Mouse (Mus musculus): Measurements from ENCODE around the gene Esr1. TPM values are rescaled to one million over a fixed set of nuclear protein-coding genes. Genes with fewer than 3 reads are reported as not detected.
"Not testable (repeated sequence)": the region's sequence is repeated elsewhere in the genome, so short reads cannot be mapped to it uniquely, and the experiment has no call there.

The Esr1 gene
- total RNA-seq, 4 experiments from 2014 or later: 30.6 to 39.3 (median 33.9) TPM

GRCm38 (mm10) chr10:4694336-4694865 lies 83.0 kb downstream of the Esr1 start:
- DNase-seq (ENCODE audit: low spot score in 2 of 2): no peak

DNA sequence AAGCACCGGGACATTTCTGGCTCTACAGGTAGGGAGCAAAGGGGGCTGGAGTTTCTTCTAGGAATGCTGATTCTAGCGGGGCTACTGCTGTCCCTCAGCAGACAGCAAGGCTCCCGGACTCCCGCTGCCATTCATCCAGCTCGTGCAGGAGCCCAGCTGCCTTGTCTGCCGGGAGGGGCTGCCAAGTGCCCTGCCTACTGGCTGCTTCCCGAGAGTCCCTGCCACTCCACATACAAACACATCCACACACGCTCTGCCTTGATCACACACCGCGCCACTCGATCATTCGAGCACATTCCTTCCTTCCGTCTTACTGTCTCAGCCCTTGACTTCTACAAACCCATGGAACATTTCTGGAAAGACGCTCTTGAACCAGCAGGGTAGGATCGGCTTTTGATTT lies 98.5 kb downstream of the Esr1 start:
- DNase-seq (ENCODE audit: low spot score in 2 of 2): peak; percentile 60 to 74

- no peak for DNase-seq (ENCODE audit: low spot score in 2 of 2)
Observed at GRCm38 (mm10) chr10:4711434-4711833, 100.0 kb downstream of the Esr1 start.

DNA sequence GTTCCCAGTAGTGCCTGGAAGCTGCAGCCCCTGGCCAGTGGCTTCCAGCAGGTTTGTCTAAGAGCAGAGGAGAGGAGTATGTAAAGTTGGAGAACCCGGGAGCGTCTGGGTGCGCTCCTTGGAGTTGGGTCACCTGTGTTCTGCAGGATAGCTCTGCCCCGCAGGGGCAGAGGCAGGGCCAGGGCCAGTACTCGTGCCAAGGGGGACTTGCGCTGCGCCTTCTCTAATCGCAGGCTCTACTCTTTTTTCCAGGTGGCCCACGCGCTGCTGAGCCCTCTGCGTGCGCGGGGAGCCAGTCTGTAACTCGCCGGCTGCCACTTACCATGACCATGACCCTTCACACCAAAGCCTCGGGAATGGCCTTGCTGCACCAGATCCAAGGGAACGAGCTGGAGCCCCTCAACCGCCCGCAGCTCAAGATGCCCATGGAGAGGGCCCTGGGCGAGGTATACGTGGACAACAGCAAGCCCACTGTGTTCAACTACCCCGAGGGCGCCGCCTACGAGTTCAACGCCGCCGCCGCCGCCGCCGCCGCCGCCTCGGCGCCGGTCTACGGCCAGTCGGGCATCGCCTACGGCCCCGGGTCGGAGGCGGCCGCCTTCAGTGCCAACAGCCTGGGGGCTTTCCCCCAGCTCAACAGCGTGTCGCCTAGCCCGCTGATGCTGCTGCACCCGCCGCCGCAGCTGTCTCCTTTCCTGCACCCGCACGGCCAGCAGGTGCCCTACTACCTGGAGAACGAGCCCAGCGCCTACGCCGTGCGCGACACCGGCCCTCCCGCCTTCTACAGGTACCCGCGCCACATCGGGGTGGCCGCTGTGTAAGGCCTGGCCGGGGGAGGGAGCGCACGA lies 100.9 kb downstream of the Esr1 start:
- peak in 1 of 2 experiments; percentile 23 for DNase-seq (ENCODE audit: low spot score in 2 of 2)

GRCm38 (mm10) chr10:4713398-4713797 lies 102.0 kb downstream of the Esr1 start:
- DNase-seq (ENCODE audit: low spot score in 2 of 2): peak in 1 of 2 experiments; percentile 23

DNA sequence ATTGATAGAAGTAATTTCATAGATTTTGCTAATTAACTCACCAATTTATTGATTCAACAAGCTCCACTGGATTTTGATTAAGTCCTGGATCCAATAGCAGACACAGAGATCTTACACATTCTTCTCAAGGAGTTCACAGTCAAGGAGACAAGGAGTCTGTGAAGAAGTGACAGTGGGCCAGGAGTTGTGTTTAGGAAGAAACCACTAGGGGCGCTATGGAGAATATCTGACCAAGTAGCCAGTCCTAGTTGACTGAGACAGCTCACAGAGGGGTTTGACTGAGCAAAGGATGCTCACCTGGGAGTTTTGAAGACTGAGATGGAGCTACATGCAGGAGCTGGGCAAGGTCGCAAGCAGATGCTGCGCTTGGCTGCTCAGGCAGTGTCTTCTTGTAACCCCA lies 113.5 kb downstream of the Esr1 start:
- DNase-seq (ENCODE audit: low spot score in 2 of 2): no peak

DNA sequence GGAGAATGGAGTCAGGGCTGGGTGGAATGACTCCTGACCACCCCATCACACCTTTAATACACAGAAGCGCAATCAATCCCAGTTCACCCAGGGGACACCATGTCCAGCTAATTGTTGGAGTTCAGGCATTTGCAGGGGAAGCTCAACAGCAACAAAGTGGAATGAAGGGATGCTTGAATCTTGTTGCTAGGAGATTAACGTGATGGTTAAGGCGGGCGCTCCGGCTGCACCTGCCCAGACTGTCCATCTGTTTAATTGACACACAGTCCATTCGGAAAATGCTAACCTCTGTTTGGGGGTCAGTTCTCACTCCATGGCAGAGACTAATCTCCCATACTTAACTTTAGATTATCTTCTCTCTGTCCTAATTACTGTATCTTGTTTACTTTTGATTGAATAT lies 114.7 kb downstream of the Esr1 start:
- DNase-seq (ENCODE audit: low spot score in 2 of 2): no peak

DNA sequence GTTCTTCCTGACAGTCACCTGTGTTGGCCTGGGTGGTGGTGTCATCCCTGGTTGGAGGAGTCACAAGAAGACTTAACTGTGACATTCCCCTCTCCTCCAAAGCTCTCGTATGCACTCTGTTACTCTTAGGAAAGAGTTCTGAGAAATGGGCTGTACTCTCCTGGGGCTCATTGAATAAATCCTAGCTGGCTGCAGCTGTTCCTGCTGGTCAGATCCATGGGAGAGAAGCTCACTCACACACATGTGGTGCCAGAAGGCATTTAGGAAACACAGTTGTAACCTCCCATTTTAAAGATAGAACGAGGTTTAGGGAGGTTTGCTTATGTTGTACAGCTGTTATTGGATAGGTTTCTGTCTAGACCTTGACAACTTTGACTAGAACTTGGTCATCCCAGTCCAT lies 120.9 kb downstream of the Esr1 start:
- peak in 1 of 2 experiments; percentile 25 for DNase-seq (ENCODE audit: low spot score in 2 of 2)

DNA sequence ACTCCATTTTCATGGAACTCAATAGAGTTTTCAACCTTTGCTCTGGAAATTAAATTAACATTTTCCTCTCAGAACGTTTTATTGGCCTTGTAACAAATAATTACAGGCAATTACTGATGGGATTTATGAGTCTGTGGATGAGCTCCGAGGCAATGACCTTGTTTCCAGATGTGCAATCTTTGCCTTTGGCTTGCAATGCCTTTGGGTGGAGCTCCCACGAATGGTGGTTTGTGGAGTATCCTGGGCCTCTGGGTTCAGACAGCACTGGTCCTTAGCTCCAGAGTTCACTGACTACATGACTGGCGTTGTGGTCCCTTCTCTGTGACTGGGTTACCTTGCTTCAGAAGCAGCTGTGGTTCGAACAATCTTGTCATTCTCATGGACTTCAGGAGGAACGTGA lies 122.6 kb downstream of the Esr1 start:
- peak in 1 of 2 experiments; percentile 28 for DNase-seq (ENCODE audit: low spot score in 2 of 2)

DNA sequence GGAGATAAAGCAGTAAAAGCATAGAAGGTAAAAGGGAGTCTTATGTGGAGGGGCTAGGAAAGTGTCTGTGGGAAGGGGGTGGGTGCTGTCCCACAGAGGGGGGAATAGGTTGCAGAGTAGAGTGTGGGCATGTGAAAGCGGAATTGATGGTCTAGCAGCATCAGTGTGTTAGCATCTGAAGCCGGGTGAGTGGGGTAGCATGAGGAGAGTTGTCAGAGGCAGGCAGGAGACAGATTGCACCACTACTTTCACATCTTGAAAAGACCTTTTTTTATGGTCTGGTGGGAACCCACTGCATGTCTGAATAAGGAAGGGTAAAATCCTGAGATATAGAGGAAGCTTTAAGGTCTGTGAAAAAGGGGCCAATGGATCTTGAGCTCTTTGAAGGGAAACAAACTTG lies 123.5 kb downstream of the Esr1 start:
- no peak for DNase-seq (ENCODE audit: low spot score in 2 of 2)

DNA sequence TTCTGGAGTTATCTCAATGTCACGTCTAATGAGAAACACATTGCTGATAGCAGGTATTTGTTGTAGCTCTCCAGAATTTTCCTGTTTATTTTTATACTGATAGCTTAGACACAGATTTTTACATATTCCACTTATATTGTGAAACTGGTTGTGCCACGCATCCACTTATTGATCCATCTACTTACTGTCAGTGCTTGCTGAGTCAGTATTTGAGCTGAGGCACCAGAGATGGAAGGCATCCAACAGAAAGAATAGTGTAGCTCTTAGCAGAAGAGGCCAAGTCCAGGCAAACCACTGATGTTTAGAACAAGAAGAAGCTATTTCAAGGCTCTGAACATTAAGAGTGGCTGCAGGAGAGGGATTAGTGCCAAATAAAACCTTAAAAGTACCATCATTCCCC lies 126.9 kb downstream of the Esr1 start:
- DNase-seq (ENCODE audit: low spot score in 2 of 2): no peak

- DNase-seq (ENCODE audit: low spot score in 2 of 2): not testable (repeated sequence)
Observed at GRCm38 (mm10) chr10:4751091-4751490, 139.7 kb downstream of the Esr1 start.

GRCm38 (mm10) chr10:4752977-4753376 lies 141.6 kb downstream of the Esr1 start:
- no peak for DNase-seq (ENCODE audit: low spot score in 2 of 2)

GRCm38 (mm10) chr10:4775541-4775940 lies 164.1 kb downstream of the Esr1 start:
- peak; percentile 40 to 48 for DNase-seq (ENCODE audit: low spot score in 2 of 2)

DNA sequence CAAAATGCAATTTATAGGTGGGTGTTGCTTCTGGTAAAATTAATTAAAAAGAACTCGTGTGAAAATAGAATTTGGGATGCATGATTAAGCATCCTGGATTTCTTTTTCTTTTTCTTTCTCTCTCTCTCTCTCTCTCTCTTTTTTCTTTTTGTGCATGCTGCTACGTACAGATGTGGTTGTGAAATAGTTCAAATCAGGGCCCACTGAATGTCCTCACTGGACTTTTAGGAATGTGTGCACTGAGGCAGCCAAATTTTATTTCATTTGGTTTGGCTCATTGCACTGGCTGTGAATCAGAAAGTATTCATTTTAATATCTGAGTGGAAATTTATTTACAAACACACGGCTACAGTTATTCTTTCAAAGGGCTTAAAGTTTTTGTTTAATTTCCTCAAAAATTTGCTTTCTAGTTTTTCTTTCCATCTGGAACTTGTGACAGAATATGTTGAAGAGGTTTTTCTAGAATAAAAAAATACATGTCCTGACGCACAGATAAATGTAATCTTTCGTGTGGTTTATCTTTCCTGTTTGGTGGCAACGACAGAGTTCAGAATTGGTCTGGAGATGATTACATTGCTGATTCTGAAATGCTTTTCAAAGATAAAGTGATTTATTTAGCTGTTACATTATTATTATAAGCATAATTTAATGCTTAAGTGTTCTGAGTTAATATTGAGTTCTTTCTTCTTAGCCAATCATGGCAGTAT lies 164.8 kb downstream of the Esr1 start:
- peak in 1 of 2 experiments; percentile 10 for DNase-seq (ENCODE audit: low spot score in 2 of 2)

- no peak for DNase-seq (ENCODE audit: low spot score in 2 of 2)
Observed at GRCm38 (mm10) chr10:4776714-4777090, 165.3 kb downstream of the Esr1 start.

- no peak for DNase-seq (ENCODE audit: low spot score in 2 of 2)
Observed at GRCm38 (mm10) chr10:4777996-4778395, 166.6 kb downstream of the Esr1 start.

DNA sequence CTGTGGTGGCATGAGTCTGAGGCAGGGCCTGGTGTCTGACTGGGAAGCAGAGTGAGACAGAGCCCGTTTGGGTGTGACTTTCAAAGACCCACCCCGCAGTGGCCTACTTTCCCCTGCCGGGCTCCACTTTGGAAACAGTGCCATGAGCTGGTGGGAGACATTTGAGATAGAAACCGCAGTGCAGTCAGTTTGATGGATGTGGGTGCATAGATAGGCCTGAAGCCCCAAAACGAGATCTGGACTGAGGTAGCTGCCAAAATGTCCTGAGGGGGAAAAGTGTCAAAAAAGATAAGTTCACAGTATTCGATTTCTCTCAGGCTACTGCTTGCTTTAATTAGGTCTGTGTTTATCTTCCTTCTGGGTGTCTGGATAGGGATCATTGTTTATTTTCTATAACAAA lies 169.5 kb downstream of the Esr1 start:
- peak in 1 of 2 experiments; percentile 28 for DNase-seq (ENCODE audit: low spot score in 2 of 2)

DNA sequence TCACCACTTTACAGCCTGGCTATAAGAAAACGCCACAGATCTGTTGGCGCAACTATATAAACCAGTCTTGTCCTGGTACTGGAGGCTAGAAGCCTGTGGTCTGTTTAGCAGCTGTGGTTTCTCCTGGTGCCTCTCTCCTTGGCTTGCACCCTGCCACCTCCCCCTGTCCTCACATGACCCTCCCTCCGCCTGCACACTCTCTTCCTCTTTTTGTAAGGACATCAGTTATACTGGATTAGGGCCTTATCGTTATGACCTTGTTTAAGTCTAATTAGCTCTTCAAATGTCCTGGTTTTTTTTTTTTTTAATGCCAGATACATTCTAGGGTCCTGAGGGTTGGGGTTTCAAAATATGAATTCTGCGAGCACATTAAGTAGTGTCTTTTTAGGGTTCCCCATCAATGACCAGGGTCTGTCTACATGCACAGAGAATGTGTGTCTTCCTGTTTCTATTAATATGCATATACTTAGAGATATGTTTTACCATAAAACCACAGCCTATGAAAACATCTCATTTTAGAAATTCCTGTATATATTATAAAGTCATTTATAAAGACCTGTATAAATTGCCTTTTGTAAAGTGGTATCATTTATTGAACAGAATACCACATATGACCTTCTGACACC lies 175.7 kb downstream of the Esr1 start:
- DNase-seq (ENCODE audit: low spot score in 2 of 2): no peak

GRCm38 (mm10) chr10:4798268-4798808 lies 186.9 kb downstream of the Esr1 start:
- DNase-seq (ENCODE audit: low spot score in 2 of 2): no peak

DNA sequence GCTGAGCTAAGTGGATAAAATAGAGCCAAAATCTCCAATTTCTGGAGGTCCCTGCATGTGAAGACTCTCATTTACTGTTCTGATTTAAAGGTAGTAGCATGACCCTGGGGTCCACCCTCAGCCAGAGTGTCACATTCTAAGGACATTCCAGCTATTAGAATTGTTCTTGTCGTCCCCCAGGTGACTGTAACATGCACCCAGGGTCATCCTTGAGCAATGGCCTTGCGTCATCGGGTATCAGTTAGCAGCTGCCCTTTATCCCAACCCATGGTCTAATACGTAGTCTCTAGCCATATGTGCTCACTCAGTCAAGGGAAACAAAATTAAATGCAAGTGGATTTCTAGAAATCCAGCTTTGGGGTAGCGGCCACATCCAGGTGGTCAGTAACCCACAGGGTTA lies 213.0 kb downstream of the Esr1 start:
- DNase-seq (ENCODE audit: low spot score in 2 of 2): no peak

GRCm38 (mm10) chr10:4830592-4830991 lies 219.2 kb downstream of the Esr1 start:
- no peak for DNase-seq (ENCODE audit: low spot score in 2 of 2)

Measured in gastrocnemius, adult 8-10 months (tissue).